Mouse (Mus musculus) cortical plate, adult 2 months (tissue): ENCODE results near the gene Hoxb1.

Experiments
- CTCF ChIP-seq: fragments of 200-500 bp; IDR thresholded peaks from 2 replicates; pipeline ENCODE4 v1.5.1; 2011; ENCODE audit warnings: mild to moderate bottlenecking, control low read depth, low read length; ENCODE audit not compliant: insufficient read depth; ENCODE audit errors: extremely low read depth
- POLR2A ChIP-seq: fragments of 200-500 bp; IDR thresholded peaks from 2 replicates; pipeline ENCODE4 v1.6.1; 2011; ENCODE audit warnings: mild to moderate bottlenecking, low read length, control low read depth; ENCODE audit not compliant: insufficient read depth; ENCODE audit errors: extremely low read depth

GRCm38 (mm10) chr11:96324125-96324524, 41.4 kb upstream of the Hoxb1 start:
- no peak for TF ChIP-seq POLR2A
- no peak for TF ChIP-seq CTCF
